Mouse (Mus musculus): ENCODE results near the gene Lin9.

- TF ChIP-seq CTCF (IDR thresholded peaks at IDR 0.05; ENCODE audit: control insufficient read depth, insufficient read depth, low read length) (no peak), POLR2A (IDR thresholded peaks at IDR 0.05; ENCODE audit: borderline replicate concordance, control insufficient read depth, low read depth, low read length) (no peak)
Measured at GRCm38 (mm10) chr1:180703400-180703799, 62.5 kb downstream of the Lin9 start.

Measured in bone marrow, adult 2 months (tissue).